Mouse (Mus musculus) liver, embryonic 14.5 days (tissue): ENCODE results near the gene Gatad2b.

Experiments
- CTCF ChIP-seq: IDR thresholded peaks from 2 replicates; pipeline ENCODE4 v1.5.1; 2016; ENCODE audit warnings: antibody characterized with exemption, low read depth, control low read depth
- EP300 ChIP-seq: IDR thresholded peaks from 2 replicates; pipeline ENCODE4 v1.6.1; 2016; ENCODE audit warnings: antibody characterized with exemption, low read depth

GRCm38 (mm10) chr3:90388192-90388591, 95.2 kb downstream of the Gatad2b start:
- TF ChIP-seq CTCF (no peak), EP300 (no peak)
